Mouse (Mus musculus): ENCODE measurements at regions not wholly inside any gene's neighbourhood (a gene's known extent, or its start where the extent isn't known, plus 50 kb on each side); places are given as distances from the start of the nearest gene placed in this dataset.
"Not testable (repeated sequence)": the region's sequence is repeated elsewhere in the genome, so short reads cannot be mapped to it uniquely, and the experiment has no call there.

- intact Hi-C loops (cut with DNase I): loop anchor here (10.0 kb wide), 1 partner anchor 373 kb away; no protein-coding TSS in a partner anchor
- not testable (repeated sequence) for DNase-seq (ENCODE audit: low spot score in 2 of 2)
Measured at GRCm38 (mm10) chr5:3141841-3142240, 199.4 kb upstream of the Cdk6 start.

- intact Hi-C loops (cut with DNase I): loop anchor here (10.0 kb wide), 1 partner anchor 368 kb away; no protein-coding TSS in a partner anchor
- DNase-seq (ENCODE audit: low spot score in 2 of 2): peak; percentile 28 to 40
Measured at GRCm38 (mm10) chr5:3146544-3147295, 194.6 kb upstream of the Cdk6 start.

GRCm38 (mm10) chr5:3149886-3150285 lies 191.4 kb upstream of the Cdk6 start:
- intact Hi-C loops (cut with DNase I): loop anchor here (10.0 kb wide), 1 partner anchor 365 kb away; no protein-coding TSS in a partner anchor
- not testable (repeated sequence) for DNase-seq (ENCODE audit: low spot score in 2 of 2)

GRCm38 (mm10) chr5:3150766-3151165 lies 190.5 kb upstream of the Cdk6 start:
- intact Hi-C loops (cut with DNase I); DNase-seq (ENCODE audit: low spot score in 2 of 2): not testable (repeated sequence)

GRCm38 (mm10) chr5:3151534-3152148 lies 189.6 kb upstream of the Cdk6 start:
- DNase-seq (ENCODE audit: low spot score in 2 of 2): not testable (repeated sequence)
- intact Hi-C loops (cut with DNase I): loop anchor here (2.0 kb wide), 1 partner anchor 191 kb away; no protein-coding TSS in a partner anchor

GRCm38 (mm10) chr5:3152149-3152865 lies 189.0 kb upstream of the Cdk6 start:
- intact Hi-C loops (cut with DNase I): loop anchor here (2.0 kb wide), 1 partner anchor 190 kb away; no protein-coding TSS in a partner anchor
- peak; percentile 64 to 75 for DNase-seq (ENCODE audit: low spot score in 2 of 2)

GRCm38 (mm10) chr5:3165511-3165910 lies 175.8 kb upstream of the Cdk6 start:
- intact Hi-C loops (cut with DNase I); DNase-seq (ENCODE audit: low spot score in 2 of 2): not testable (repeated sequence)

- intact Hi-C loops (cut with DNase I); DNase-seq (ENCODE audit: low spot score in 2 of 2): not testable (repeated sequence)
Measured at GRCm38 (mm10) chr5:3166496-3166895, 174.8 kb upstream of the Cdk6 start.

GRCm38 (mm10) chr5:3193592-3193991 lies 147.7 kb upstream of the Cdk6 start:
- intact Hi-C loops (cut with DNase I); DNase-seq (ENCODE audit: low spot score in 2 of 2): not testable (repeated sequence)

GRCm38 (mm10) chr5:3197952-3198841 lies 143.1 kb upstream of the Cdk6 start:
- DNase-seq (ENCODE audit: low spot score in 2 of 2): peak; percentile 4 to 12
- intact Hi-C loops (cut with DNase I): no loop called here

GRCm38 (mm10) chr5:3198869-3199550 lies 142.3 kb upstream of the Cdk6 start:
- intact Hi-C loops (cut with DNase I); DNase-seq (ENCODE audit: low spot score in 2 of 2): not testable (repeated sequence)

- intact Hi-C loops (cut with DNase I); DNase-seq (ENCODE audit: low spot score in 2 of 2): not testable (repeated sequence)
Measured at GRCm38 (mm10) chr5:3206160-3206559, 135.1 kb upstream of the Cdk6 start.

- intact Hi-C loops (cut with DNase I); DNase-seq (ENCODE audit: low spot score in 2 of 2): not testable (repeated sequence)
Measured at GRCm38 (mm10) chr5:3208293-3208692, 133.0 kb upstream of the Cdk6 start.

- intact Hi-C loops (cut with DNase I): no loop called here
Measured at GRCm38 (mm10) chr5:3211284-3211683, 130.0 kb upstream of the Cdk6 start.

GRCm38 (mm10) chr5:3216053-3216452 lies 125.2 kb upstream of the Cdk6 start:
- intact Hi-C loops (cut with DNase I): no loop called here
- no peak for DNase-seq (ENCODE audit: low spot score in 2 of 2)

More at GRCm38 (mm10) chr5:3211284-3211683, 130.0 kb upstream of the Cdk6 start:
- DNase-seq (ENCODE audit: low spot score in 2 of 2): no peak

GRCm38 (mm10) chr5:3219230-3219629 lies 122.1 kb upstream of the Cdk6 start:
- intact Hi-C loops (cut with DNase I): no loop called here

GRCm38 (mm10) chr5:3219770-3220169 lies 121.5 kb upstream of the Cdk6 start:
- intact Hi-C loops (cut with DNase I): loop anchor here (10.0 kb wide), 1 partner anchor 295 kb away; no protein-coding TSS in a partner anchor
- no peak for DNase-seq (ENCODE audit: low spot score in 2 of 2)

More at GRCm38 (mm10) chr5:3219230-3219629, 122.1 kb upstream of the Cdk6 start:
- DNase-seq (ENCODE audit: low spot score in 2 of 2): no peak

- not testable (repeated sequence) for DNase-seq (ENCODE audit: low spot score in 2 of 2)
- intact Hi-C loops (cut with DNase I): loop anchor here (10.0 kb wide), 1 partner anchor 291 kb away; no protein-coding TSS in a partner anchor
Measured at GRCm38 (mm10) chr5:3223819-3224218, 117.5 kb upstream of the Cdk6 start.
